Mouse (Mus musculus) forelimb bud, embryonic 11.5 days (tissue): ENCODE measurements around the gene Disp3.
A peak's percentile ranks its signal among the peaks of the same experiment; 100 is the strongest.

Experiments
- DNase-seq: peaks from one replicate; pipeline ENCODE4 v3.0.0-alpha.2; 2012; ENCODE audit warnings: low read depth, low spot score

Gene Disp3

GRCm38 (mm10) chr4:148287476-148288054, at the start of gene Disp3:
Gene Disp3, minus strand, starts transcription at chr4:148287965.
- DNase-seq: no peak

GRCm38 (mm10) chr4:148330269-148330668, 42.5 kb upstream of the Disp3 start:
- DNase-seq: no peak

- no peak for DNase-seq
Measured at GRCm38 (mm10) chr4:148329431-148329830, 41.7 kb upstream of the Disp3 start.

- no peak for DNase-seq
Measured at GRCm38 (mm10) chr4:148328237-148328636, 40.5 kb upstream of the Disp3 start.

GRCm38 (mm10) chr4:148327266-148327997, 39.7 kb upstream of the Disp3 start:
- peak; percentile 23 for DNase-seq

GRCm38 (mm10) chr4:148326791-148327190, 39.0 kb upstream of the Disp3 start:
- DNase-seq: no peak

- no peak for DNase-seq
Measured at GRCm38 (mm10) chr4:148325951-148326350, 38.2 kb upstream of the Disp3 start.

- DNase-seq: no peak
Measured at GRCm38 (mm10) chr4:148325057-148325456, 37.3 kb upstream of the Disp3 start.

GRCm38 (mm10) chr4:148322152-148322551, 34.4 kb upstream of the Disp3 start:
- DNase-seq: no peak

- no peak for DNase-seq
Measured at GRCm38 (mm10) chr4:148319366-148319765, 31.6 kb upstream of the Disp3 start.

- no peak for DNase-seq
Measured at GRCm38 (mm10) chr4:148315377-148316175, 27.8 kb upstream of the Disp3 start.

GRCm38 (mm10) chr4:148314396-148314795, 26.6 kb upstream of the Disp3 start:
- no peak for DNase-seq

- no peak for DNase-seq
Measured at GRCm38 (mm10) chr4:148313601-148314000, 25.8 kb upstream of the Disp3 start.

GRCm38 (mm10) chr4:148312296-148313116, 24.7 kb upstream of the Disp3 start:
- no peak for DNase-seq

- no peak for DNase-seq
Measured at GRCm38 (mm10) chr4:148310845-148311244, 23.1 kb upstream of the Disp3 start.

GRCm38 (mm10) chr4:148310126-148310525, 22.4 kb upstream of the Disp3 start:
- DNase-seq: no peak

- DNase-seq: peak; percentile 54
Measured at GRCm38 (mm10) chr4:148306406-148307083, 18.8 kb upstream of the Disp3 start.

- DNase-seq: no peak
Measured at GRCm38 (mm10) chr4:148298720-148299119, 11.0 kb upstream of the Disp3 start.

- no peak for DNase-seq
Measured at GRCm38 (mm10) chr4:148297640-148298039, 9.9 kb upstream of the Disp3 start.

GRCm38 (mm10) chr4:148293319-148293718, 5.6 kb upstream of the Disp3 start:
- DNase-seq: peak; percentile 75

GRCm38 (mm10) chr4:148291849-148292248, 4.1 kb upstream of the Disp3 start:
- no peak for DNase-seq
